Mouse (Mus musculus) forebrain, postnatal 0 days (tissue): ENCODE data around the gene Hoxc4. TPM values are rescaled to one million over a fixed set of nuclear protein-coding genes. Genes with fewer than 3 reads are reported as not detected.

ENCODE experiments used
- ATAC-seq: fragments of 200-750 bp; cut with Nextera tagmentation; 2 replicates; pipeline ENCODE4 v1.8.0; 2017; ENCODE audit warnings: mild to moderate bottlenecking, moderate library complexity
- DNase-seq: peaks from one replicate; pipeline ENCODE4 v3.0.0-alpha.2; 2015
- H3K27ac ChIP-seq: fragments of 300-500 bp; sonication (generic); 2 replicates; pipeline ENCODE4 v1.5.1; 2014; ENCODE audit warnings: low read depth, mild to moderate bottlenecking, antibody characterized with exemption, low read length, moderate library complexity, mixed read lengths
- H3K27me3 ChIP-seq: fragments of 300-500 bp; sonication (generic); 2 replicates; pipeline ENCODE4 v1.6.1; 2014; ENCODE audit warnings: mild to moderate bottlenecking, low read length, mixed read lengths; ENCODE audit not compliant: insufficient read depth
- H3K36me3 ChIP-seq: fragments of 300-500 bp; sonication (generic); 2 replicates; pipeline ENCODE4 v1.6.1; 2014; ENCODE audit warnings: mild to moderate bottlenecking, moderate library complexity; ENCODE audit not compliant: insufficient read depth
- H3K4me1 ChIP-seq: fragments of 300-500 bp; sonication (generic); 2 replicates; pipeline ENCODE4 v1.6.1; 2014; ENCODE audit warnings: antibody characterized with exemption; ENCODE audit not compliant: insufficient read depth
- H3K4me2 ChIP-seq: fragments of 300-500 bp; sonication (generic); 2 replicates; pipeline ENCODE4 v1.6.1; 2014; ENCODE audit warnings: low read depth, mild to moderate bottlenecking, moderate library complexity
- H3K4me3 ChIP-seq: fragments of 300-500 bp; sonication (generic); 2 replicates; pipeline ENCODE4 v1.5.1; 2014; ENCODE audit warnings: low read depth, low read length, mixed read lengths
- H3K9ac ChIP-seq: fragments of 300-500 bp; sonication (generic); 2 replicates; pipeline ENCODE4 v1.6.1; 2014; ENCODE audit warnings: mild to moderate bottlenecking
- H3K9me3 ChIP-seq: fragments of 300-500 bp; sonication (generic); 2 replicates; pipeline ENCODE4 v1.6.1; 2016; ENCODE audit warnings: low read length
- CTCF ChIP-seq: sonication (generic); IDR thresholded peaks from 2 replicates; pipeline ENCODE4 v1.5.1; 2016; ENCODE audit warnings: antibody characterized with exemption, control low read depth, low read depth
- WGBS: fragments of 180-500 bp; shearing (Covaris S2); extraction: QIAGEN DNeasy Blood & Tissue Kit; methylation state at CpG from one replicate; pipeline ENCODE4 v1.1.7; 2014; 5-methylcytosine and 5-hydroxymethylcytosine counted together
- polyA plus RNA-seq: library from polyadenylated mRNA; unstranded; fragments of >200 nt; fragmentation: Nextera tagmentation; extraction: Ambion mirVana; gene quantifications from 2 replicates; pipeline ENCODE4 v1.2.1, GENCODE M21; 2015
- total RNA-seq: library from RNA; depleted of rRNA; stranded (reverse); fragments of >200 nt; gene quantifications from 2 replicates; pipeline ENCODE4 v1.2.3, GENCODE M21; 2014

The Hoxc4 gene
- total and polyA plus RNA-seq, 2 experiments from 2014 or later, result not detected

DNA sequence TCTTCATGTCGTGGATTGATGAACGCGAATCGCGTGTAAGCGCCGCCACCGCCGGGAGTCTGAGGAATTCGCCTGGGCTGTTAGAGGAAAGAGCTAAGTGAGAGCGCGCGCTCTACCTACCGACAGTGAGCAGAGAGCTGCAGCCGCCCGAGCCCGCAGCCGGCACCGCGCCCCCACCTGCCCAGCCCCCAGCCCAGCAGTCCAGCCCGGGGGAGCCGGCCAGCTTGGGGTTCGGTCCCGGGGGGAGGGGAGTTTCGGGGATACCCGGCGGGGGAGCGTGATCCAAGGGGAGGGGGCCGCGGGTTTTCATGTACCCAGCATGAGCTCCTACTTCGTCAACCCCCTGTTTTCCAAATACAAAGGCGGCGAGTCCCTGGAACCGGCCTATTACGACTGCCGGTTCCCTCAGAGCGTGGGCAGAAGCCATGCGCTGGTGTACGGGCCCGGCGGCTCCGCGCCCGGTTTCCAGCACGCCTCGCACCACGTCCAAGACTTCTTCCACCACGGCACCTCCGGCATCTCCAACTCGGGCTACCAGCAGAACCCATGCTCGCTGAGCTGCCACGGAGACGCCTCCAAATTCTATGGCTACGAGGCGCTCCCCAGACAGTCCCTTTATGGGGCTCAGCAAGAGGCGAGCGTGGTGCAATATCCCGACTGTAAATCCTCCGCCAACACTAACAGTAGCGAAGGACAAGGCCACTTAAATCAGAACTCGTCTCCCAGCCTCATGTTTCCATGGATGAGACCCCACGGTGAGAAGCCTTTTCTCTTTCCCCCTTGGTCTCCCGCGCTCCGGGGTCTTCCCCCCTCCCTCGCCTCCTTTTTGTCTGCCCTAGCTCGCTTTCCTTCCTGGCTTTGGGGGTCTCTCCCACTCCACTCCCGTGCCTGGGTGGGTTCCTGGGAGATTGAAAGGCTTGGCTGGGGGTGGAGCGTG, 28.0 kb upstream of the Hoxc4 start, which contains the start of gene Hoxc8:
TSS of gene Hoxc8 (plus strand) at position 147 of the 937 bp plus-strand sequence.
- Histone ChIP-seq H3K9me3 (no peaks in the 10 kb centered on the region), H3K4me3 (no peak within 1 kb of the TSS), H3K9ac (no peak within 1 kb of the TSS), H3K27me3 (peaks cover 90% of the 10 kb centered on the region), H3K4me1 (no peaks in the 10 kb centered on the region), H3K4me2 (peak within 1 kb of the TSS; percentile 17; the same call in 1 of the 2 replicates), H3K36me3 (no peaks in the 10 kb centered on the region), H3K27ac (no peak within 1 kb of the TSS)
- TF ChIP-seq CTCF, result no peak
- 2% methylated on average over 63 of the region's 69 CpGs for WGBS
- ATAC-seq (0 out of 2 replicates have a peak, but pooled peaks have one; percentile 27), DNase-seq (no peak)

DNA sequence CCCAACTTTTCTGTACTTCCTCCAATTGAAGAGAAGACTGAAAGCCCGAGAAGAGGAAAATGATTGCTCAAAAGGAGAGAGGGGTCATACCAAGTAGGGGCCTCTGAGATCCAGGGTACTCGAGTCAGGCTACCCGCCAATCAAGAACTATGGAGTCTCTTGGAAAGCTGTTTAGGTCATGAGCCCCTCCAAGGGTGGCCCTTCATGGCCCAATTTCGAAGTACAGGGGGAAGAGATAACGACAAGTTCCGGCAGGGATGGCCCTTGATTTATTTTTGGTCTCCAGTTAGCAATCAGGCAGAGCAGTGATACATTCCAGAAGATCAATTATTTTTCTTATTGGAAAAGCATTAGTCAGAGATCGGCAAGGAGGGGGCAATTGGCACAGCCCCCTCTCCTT, 27.0 kb upstream of the Hoxc4 start:
- H3K4me2 ChIP-seq, result no peak overlapping the region
- DNase-seq, result no peak
- H3K9ac ChIP-seq, result no peak overlapping the region
- H3K36me3 ChIP-seq, result no peaks in the 10 kb centered on the region
- 3% methylated on average over 7 of the region's 7 CpGs for WGBS
- H3K27ac ChIP-seq, result no peak overlapping the region
- H3K4me1 ChIP-seq, result no peaks in the 10 kb centered on the region
- TF ChIP-seq CTCF, result no peak
- no peak overlapping the region for H3K4me3 ChIP-seq
- ATAC-seq, result no peak
- H3K9me3 ChIP-seq, result no peaks in the 10 kb centered on the region
- H3K27me3 ChIP-seq, result peaks cover 88% of the 10 kb centered on the region

GRCm38 (mm10) chr15:102992206-102992605, 26.5 kb upstream of the Hoxc4 start:
- no peaks in the 10 kb centered on the region for H3K36me3 ChIP-seq
- H3K27me3 ChIP-seq, result peaks cover 88% of the 10 kb centered on the region
- ATAC-seq, result no peak
- no peak overlapping the region for H3K27ac ChIP-seq
- no peak overlapping the region for H3K9ac ChIP-seq
- TF ChIP-seq CTCF, result no peak
- H3K4me1 ChIP-seq, result no peaks in the 10 kb centered on the region
- H3K4me3 ChIP-seq, result no peak overlapping the region
- WGBS, result 1% methylated on average over 11 of the region's 11 CpGs
- H3K4me2 ChIP-seq, result no peak overlapping the region
- no peak for DNase-seq
- no peaks in the 10 kb centered on the region for H3K9me3 ChIP-seq

DNA sequence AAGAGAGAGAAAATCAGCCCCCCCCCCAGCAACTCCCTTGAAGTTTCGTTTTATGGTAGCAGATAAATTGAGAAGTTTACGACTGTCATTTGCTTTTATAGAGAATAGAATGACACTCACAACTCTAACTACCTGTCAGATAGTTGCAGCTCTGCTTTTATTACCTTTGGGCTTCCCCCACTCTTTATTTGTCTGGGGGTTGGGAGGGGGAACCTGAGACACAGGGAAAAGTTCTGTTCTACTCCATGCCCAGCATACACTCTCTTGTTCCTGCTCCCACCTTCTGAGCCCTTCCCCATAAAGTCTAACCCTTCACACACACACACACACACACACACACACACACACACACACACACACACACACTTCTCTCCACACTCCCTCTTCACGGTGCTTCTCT, 25.9 kb upstream of the Hoxc4 start:
- no peak for DNase-seq
- peaks cover 88% of the 10 kb centered on the region for H3K27me3 ChIP-seq
- ATAC-seq, result no peak
- no peak overlapping the region for H3K27ac ChIP-seq
- WGBS, result 1% methylated on average over 3 of the region's 3 CpGs
- no peak overlapping the region for H3K9ac ChIP-seq
- H3K36me3 ChIP-seq, result no peaks in the 10 kb centered on the region
- no peak overlapping the region for H3K4me2 ChIP-seq
- H3K4me3 ChIP-seq, result no peak overlapping the region
- no peaks in the 10 kb centered on the region for H3K9me3 ChIP-seq
- TF ChIP-seq CTCF, result no peak
- no peaks in the 10 kb centered on the region for H3K4me1 ChIP-seq

- no peaks in the 10 kb centered on the region for H3K9me3 ChIP-seq
- H3K36me3 ChIP-seq, result no peaks in the 10 kb centered on the region
- WGBS, result under 1% methylated on average over 9 of the region's 9 CpGs
- ATAC-seq (no peak), DNase-seq (no peak)
- no peaks in the 10 kb centered on the region for H3K4me1 ChIP-seq
- H3K27ac ChIP-seq, result no peak overlapping the region
- peaks cover 90% of the 10 kb centered on the region for H3K27me3 ChIP-seq
- H3K9ac ChIP-seq, result no peak overlapping the region
- no peak for TF ChIP-seq CTCF
- H3K4me3 ChIP-seq, result no peak overlapping the region
- no peak overlapping the region for H3K4me2 ChIP-seq
Measured at GRCm38 (mm10) chr15:102996548-102996947, 22.2 kb upstream of the Hoxc4 start.

- Histone ChIP-seq H3K4me1 (no peaks in the 10 kb centered on the region), H3K9me3 (no peaks in the 10 kb centered on the region), H3K9ac (no peak overlapping the region), H3K27ac (no peak overlapping the region), H3K27me3 (peaks cover 90% of the 10 kb centered on the region), H3K36me3 (no peaks in the 10 kb centered on the region), H3K4me3 (no peak overlapping the region), H3K4me2 (no peak overlapping the region)
- ATAC-seq (no peak), DNase-seq (no peak)
- WGBS, result 2% methylated on average over 3 of the region's 3 CpGs
- TF ChIP-seq CTCF, result no peak
Measured at GRCm38 (mm10) chr15:102997431-102997830, 21.3 kb upstream of the Hoxc4 start.

- Histone ChIP-seq H3K4me3 (peak within 1 kb of the TSS; percentile 31), H3K27me3 (peaks cover 90% of the 10 kb centered on the region), H3K4me2 (peak within 1 kb of the TSS; percentile 63), H3K9me3 (no peaks in the 10 kb centered on the region), H3K27ac (no peak within 1 kb of the TSS), H3K36me3 (no peaks in the 10 kb centered on the region), H3K4me1 (no peaks in the 10 kb centered on the region), H3K9ac (no peak within 1 kb of the TSS)
- ATAC-seq (no peak), DNase-seq (no peak)
- no peak for TF ChIP-seq CTCF
- 2% methylated on average over 19 of the region's 19 CpGs for WGBS
Measured at GRCm38 (mm10) chr15:102997939-102998355, 20.8 kb upstream of the Hoxc4 start, which contains the start of gene Hoxc6. Gene Hoxc6, plus strand, starts transcription at chr15:102998257.
